ENCODE assay signal across 16 mouse cellular contexts in genomic region chr10:76875310-76875709, GRCm38 (mm10).
"Had no signal": no experiment of that assay in that cellular context is flagged by ENCODE, and none has a peak within 500 bp of the region (broad histone marks: within the 10 kb centered on the region; RNA-seq: fewer than 3 reads in every experiment).

No protein-coding gene starts in this region.

- H3K36me3 ChIP-seq: limb, embryonic 12.5 days; midbrain, embryonic 10.5 days; neural tube, embryonic 15.5 days had no signal

- H3K27ac ChIP-seq: hindbrain, embryonic 14.5 days; limb, embryonic 12.5 days; liver, embryonic 14.5 days; midbrain, embryonic 10.5 days; neural tube, embryonic 15.5 days; stomach, postnatal 0 days had no signal

- DNase-seq: kidney, adult 18-20 months; kidney, postnatal 14 days; lung, embryonic 14.5 days; lung, postnatal 10 days; lung, postnatal 4 days; midbrain, embryonic 14.5 days; right cerebral cortex, adult 18-20 months; thymus, adult 2 months; thymus, postnatal 25 days had no signal

- H3K4me1 ChIP-seq: limb, embryonic 12.5 days had no signal

- H3K4me3 ChIP-seq: limb, embryonic 12.5 days; midbrain, embryonic 10.5 days; myocyte; neural tube, embryonic 15.5 days had no signal

- H3K27me3 ChIP-seq: limb, embryonic 12.5 days; neural tube, embryonic 15.5 days had no signal

- H3K4me2 ChIP-seq: hindbrain, embryonic 14.5 days; limb, embryonic 12.5 days; lung, embryonic 14.5 days; neural tube, embryonic 15.5 days had no signal

- H3K9ac ChIP-seq: hindbrain, embryonic 14.5 days; limb, embryonic 12.5 days; liver, embryonic 14.5 days; lung, embryonic 14.5 days; neural tube, embryonic 15.5 days had no signal

- H3K9me3 ChIP-seq: limb, embryonic 12.5 days; midbrain, embryonic 10.5 days; neural tube, embryonic 15.5 days had no signal
